Mouse (Mus musculus) neural tube, embryonic 12.5 days (tissue): Measurements from ENCODE around the gene Gm49403. TPM values are rescaled to one million over a fixed set of nuclear protein-coding genes. Genes with fewer than 3 reads are reported as not detected.

Experiments
- ATAC-seq: fragments of 200-750 bp; cut with Nextera tagmentation; 2 replicates; pipeline ENCODE4 v1.8.0; 2017; ENCODE audit warnings: low read depth, mild to moderate bottlenecking, moderate TSS enrichment, moderate library complexity; ENCODE audit not compliant: low FRiP score
- H3K27ac ChIP-seq: fragments of 300-500 bp; sonication (generic); 2 replicates; pipeline ENCODE4 v1.5.1; 2016
- H3K27me3 ChIP-seq: fragments of 300-500 bp; sonication (generic); replicated peaks from 2 replicates; pipeline ENCODE4 v1.6.1; 2016; ENCODE audit warnings: mild to moderate bottlenecking
- H3K36me3 ChIP-seq: fragments of 300-500 bp; sonication (generic); 2 replicates; pipeline ENCODE4 v1.6.1; 2016; ENCODE audit warnings: mild to moderate bottlenecking
- H3K4me1 ChIP-seq: fragments of 300-500 bp; sonication (generic); 2 replicates; pipeline ENCODE4 v1.6.1; 2016
- H3K4me2 ChIP-seq: fragments of 300-500 bp; sonication (generic); replicated peaks from 2 replicates; pipeline ENCODE4 v1.6.1; 2016; ENCODE audit warnings: mild to moderate bottlenecking
- H3K4me3 ChIP-seq: fragments of 300-500 bp; sonication (generic); 2 replicates; pipeline ENCODE4 v1.5.1; 2016
- H3K9ac ChIP-seq: fragments of 300-500 bp; sonication (generic); 2 replicates; pipeline ENCODE4 v1.6.1; 2016; ENCODE audit warnings: mild to moderate bottlenecking
- H3K9me3 ChIP-seq: fragments of 300-500 bp; sonication (generic); 2 replicates; pipeline ENCODE4 v1.6.1; 2016; ENCODE audit warnings: mild to moderate bottlenecking
- WGBS: fragments of 180-500 bp; shearing (Covaris S2); methylation state at CpG from one replicate; pipeline ENCODE4 v1.1.7; 2016; 5-methylcytosine and 5-hydroxymethylcytosine counted together
- polyA plus RNA-seq: library from polyadenylated mRNA; unstranded; fragments of >200 nt; fragmentation: Nextera tagmentation; extraction: Ambion mirVana; gene quantifications from 2 replicates; pipeline ENCODE4 v1.2.1, GENCODE M21; 2016

Gm49403 gene
- polyA plus RNA-seq, 1 experiment from 2014 or later = not detected

DNA sequence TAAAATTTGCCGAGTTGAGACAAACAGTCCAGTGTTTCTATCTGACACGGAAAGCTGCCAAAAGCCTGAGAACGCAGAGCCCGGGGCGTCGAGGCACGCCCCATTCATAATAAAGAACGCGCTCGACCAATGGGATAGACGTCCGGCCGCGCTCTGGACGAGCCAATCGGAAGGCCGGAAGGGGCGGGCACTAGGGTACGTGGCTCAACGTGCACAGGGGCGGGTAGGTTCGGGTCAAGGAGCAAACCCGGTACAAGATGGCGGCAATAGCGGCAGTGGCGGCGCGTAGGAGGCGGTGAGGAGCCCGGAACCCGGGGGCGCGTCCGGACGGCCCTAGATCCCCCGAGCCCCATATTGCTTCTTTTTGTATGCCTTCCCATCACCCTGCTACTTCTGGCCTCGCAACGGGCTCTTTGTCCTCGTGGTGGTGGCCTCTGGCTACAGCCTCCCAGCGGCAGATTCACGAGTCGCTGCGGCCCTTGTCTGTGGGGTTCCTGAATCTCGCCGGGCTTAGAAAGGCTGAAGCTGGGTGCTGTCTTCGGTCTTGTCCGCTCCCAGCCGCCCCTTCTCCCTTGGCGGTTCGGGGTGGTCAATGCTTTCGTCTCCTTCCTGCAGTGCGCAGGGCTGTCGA lies 14.2 kb downstream of the Gm49403 start, which contains the start of gene Ganab:
TSS of gene Ganab (plus strand) at position 207 of the 631 bp plus-strand sequence.
- Histone ChIP-seq H3K36me3 (peaks cover 30% of the 10 kb centered on the region), H3K27ac (peak within 1 kb of the TSS; percentile 62), H3K4me3 (peak within 1 kb of the TSS; percentile 94), H3K4me1 (peaks cover 34% of the 10 kb centered on the region), H3K4me2 (peak within 1 kb of the TSS; percentile 86), H3K9ac (peak within 1 kb of the TSS; percentile 93), H3K9me3 (no peaks in the 10 kb centered on the region), H3K27me3 (no peaks in the 10 kb centered on the region)
- WGBS = under 1% methylated on average over 53 of the region's 53 CpGs
- peak; percentile 99 for ATAC-seq

GRCm38 (mm10) chr19:8898576-8898975 lies 14.8 kb downstream of the Gm49403 start:
- no peak for ATAC-seq
- Histone ChIP-seq H3K4me2 (peak overlapping the region; percentile 86), H3K4me3 (peak overlapping the region; percentile 94), H3K27ac (no peak overlapping the region), H3K9ac (peak overlapping the region; percentile 93), H3K9me3 (no peaks in the 10 kb centered on the region), H3K36me3 (peaks cover 35% of the 10 kb centered on the region), H3K27me3 (no peaks in the 10 kb centered on the region), H3K4me1 (peaks cover 33% of the 10 kb centered on the region)
- 14% methylated on average over 13 of the region's 13 CpGs for WGBS

GRCm38 (mm10) chr19:8899079-8899478 lies 15.3 kb downstream of the Gm49403 start:
- 69% methylated on average over 3 of the region's 3 CpGs for WGBS

GRCm38 (mm10) chr19:8903412-8903811 lies 19.7 kb downstream of the Gm49403 start:
- no peak overlapping the region for H3K4me3 ChIP-seq
- no peak overlapping the region for H3K9ac ChIP-seq
- peaks cover 61% of the 10 kb centered on the region for H3K36me3 ChIP-seq
- H3K27ac ChIP-seq = no peak overlapping the region
- H3K4me1 ChIP-seq = peaks cover 7% of the 10 kb centered on the region
- ATAC-seq = no peak
- H3K9me3 ChIP-seq = no peaks in the 10 kb centered on the region
- no peak overlapping the region for H3K4me2 ChIP-seq
- no peaks in the 10 kb centered on the region for H3K27me3 ChIP-seq
- WGBS = 96% methylated on average over 5 of the region's 5 CpGs

More at GRCm38 (mm10) chr19:8899079-8899478, 15.3 kb downstream of the Gm49403 start:
- ATAC-seq = no peak
- H3K4me3 ChIP-seq = peak overlapping the region; percentile 94
- peaks cover 40% of the 10 kb centered on the region for H3K36me3 ChIP-seq
- no peaks in the 10 kb centered on the region for H3K27me3 ChIP-seq
- no peaks in the 10 kb centered on the region for H3K9me3 ChIP-seq
- no peak overlapping the region for H3K27ac ChIP-seq
- peaks cover 28% of the 10 kb centered on the region for H3K4me1 ChIP-seq
- H3K9ac ChIP-seq = peak overlapping the region; percentile 93; the same call in 1 of the 2 replicates
- H3K4me2 ChIP-seq = peak overlapping the region; percentile 86

DNA sequence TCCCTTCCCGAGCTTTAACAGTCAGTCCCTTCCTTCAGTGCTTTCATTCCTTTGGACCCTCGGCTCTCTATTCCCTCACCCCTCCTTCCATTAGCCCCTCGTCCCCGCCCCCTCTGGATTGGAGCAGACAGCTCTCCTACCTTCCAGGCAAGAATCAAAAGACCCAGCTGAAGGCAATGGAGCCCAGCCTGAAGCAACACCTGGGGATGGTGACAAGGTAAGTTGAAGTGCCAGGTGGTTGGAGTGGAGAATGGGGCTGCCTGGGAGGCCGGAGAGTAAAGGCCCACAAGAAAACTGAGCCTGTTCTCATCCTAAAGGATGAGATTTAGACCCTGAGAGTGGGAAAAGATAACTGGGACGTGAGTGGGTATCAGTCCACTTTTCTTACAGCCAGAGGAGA lies 24.8 kb downstream of the Gm49403 start:
- no peaks in the 10 kb centered on the region for H3K9me3 ChIP-seq
- no peak overlapping the region for H3K4me3 ChIP-seq
- 92% methylated on average over 6 of the region's 6 CpGs for WGBS
- H3K36me3 ChIP-seq = peaks cover 97% of the 10 kb centered on the region
- no peak overlapping the region for H3K4me2 ChIP-seq
- no peaks in the 10 kb centered on the region for H3K4me1 ChIP-seq
- H3K27me3 ChIP-seq = no peaks in the 10 kb centered on the region
- H3K27ac ChIP-seq = no peak overlapping the region
- no peak overlapping the region for H3K9ac ChIP-seq
- no peak for ATAC-seq

DNA sequence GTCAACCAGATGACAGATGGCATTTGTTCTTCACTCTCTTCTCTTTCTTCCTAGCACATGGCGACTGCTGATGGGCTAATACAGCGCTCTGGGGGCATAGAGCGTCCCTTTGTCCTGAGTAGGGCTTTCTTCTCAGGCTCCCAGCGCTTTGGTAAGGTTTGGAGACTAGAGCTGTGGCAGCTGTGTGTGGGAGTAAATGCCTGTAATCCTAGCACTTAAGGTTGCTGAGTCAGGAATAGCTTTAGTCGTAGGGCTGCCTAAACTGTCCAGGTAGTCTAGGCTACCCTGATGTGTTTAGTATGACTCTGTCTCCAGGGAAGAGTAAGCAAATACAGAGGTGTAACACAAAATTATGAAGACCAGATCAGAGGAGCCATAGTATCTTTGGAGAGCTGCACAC lies 28.1 kb downstream of the Gm49403 start:
- no peak overlapping the region for H3K9ac ChIP-seq
- H3K4me1 ChIP-seq = no peaks in the 10 kb centered on the region
- H3K27ac ChIP-seq = no peak overlapping the region
- WGBS = 96% methylated on average over 5 of the region's 5 CpGs
- no peaks in the 10 kb centered on the region for H3K9me3 ChIP-seq
- no peaks in the 10 kb centered on the region for H3K27me3 ChIP-seq
- peaks cover 100% of the 10 kb centered on the region for H3K36me3 ChIP-seq
- no peak overlapping the region for H3K4me2 ChIP-seq
- ATAC-seq = no peak
- H3K4me3 ChIP-seq = no peak overlapping the region

GRCm38 (mm10) chr19:8914212-8914611 lies 30.5 kb downstream of the Gm49403 start:
- Histone ChIP-seq H3K9ac (no peak overlapping the region), H3K27me3 (no peaks in the 10 kb centered on the region), H3K4me3 (no peak overlapping the region), H3K36me3 (peaks cover 79% of the 10 kb centered on the region), H3K4me1 (no peaks in the 10 kb centered on the region), H3K4me2 (no peak overlapping the region), H3K9me3 (no peaks in the 10 kb centered on the region), H3K27ac (no peak overlapping the region)
- WGBS = 94% methylated on average over 3 of the region's 3 CpGs
- no peak for ATAC-seq

DNA sequence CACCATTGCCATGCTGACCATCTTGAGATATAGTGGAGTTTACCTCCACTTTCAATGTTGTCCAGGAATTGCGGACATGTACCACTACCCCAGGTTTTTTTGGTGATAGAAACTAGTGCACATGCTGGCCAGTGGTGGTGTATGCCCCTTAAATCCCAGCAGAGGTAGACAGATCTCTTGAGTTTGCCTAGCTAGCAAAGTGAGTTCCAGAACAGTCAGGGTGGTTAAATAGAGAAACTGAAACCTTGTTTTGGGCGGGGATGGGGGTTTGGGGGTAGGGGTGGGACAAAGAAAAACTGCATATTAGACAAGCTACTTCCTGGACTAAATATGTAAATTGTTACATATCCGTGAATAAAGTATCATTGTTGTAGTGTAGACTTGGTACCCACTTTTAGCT lies 35.3 kb downstream of the Gm49403 start:
- Histone ChIP-seq H3K27me3 (no peaks in the 10 kb centered on the region), H3K9me3 (no peaks in the 10 kb centered on the region), H3K4me1 (peaks cover 13% of the 10 kb centered on the region), H3K36me3 (peaks cover 34% of the 10 kb centered on the region), H3K27ac (no peak overlapping the region), H3K4me2 (no peak overlapping the region), H3K9ac (no peak overlapping the region), H3K4me3 (no peak overlapping the region)
- WGBS = 95% methylated on average over 3 of the region's 3 CpGs
- ATAC-seq = no peak

- peaks cover 13% of the 10 kb centered on the region for H3K4me1 ChIP-seq
- H3K27me3 ChIP-seq = no peaks in the 10 kb centered on the region
- H3K4me3 ChIP-seq = peak overlapping the region; percentile 83
- WGBS = 54% methylated on average over 6 of the region's 6 CpGs
- no peak overlapping the region; the same call in 1 of the 2 replicates for H3K9ac ChIP-seq
- ATAC-seq = no peak
- no peaks in the 10 kb centered on the region for H3K9me3 ChIP-seq
- H3K27ac ChIP-seq = 0 out of 2 replicates have a peak overlapping the region, but pooled peaks have one; percentile 75
- peaks cover 28% of the 10 kb centered on the region for H3K36me3 ChIP-seq
- peak overlapping the region; percentile 71 for H3K4me2 ChIP-seq
Measured at GRCm38 (mm10) chr19:8919684-8920072, 35.9 kb downstream of the Gm49403 start.

DNA sequence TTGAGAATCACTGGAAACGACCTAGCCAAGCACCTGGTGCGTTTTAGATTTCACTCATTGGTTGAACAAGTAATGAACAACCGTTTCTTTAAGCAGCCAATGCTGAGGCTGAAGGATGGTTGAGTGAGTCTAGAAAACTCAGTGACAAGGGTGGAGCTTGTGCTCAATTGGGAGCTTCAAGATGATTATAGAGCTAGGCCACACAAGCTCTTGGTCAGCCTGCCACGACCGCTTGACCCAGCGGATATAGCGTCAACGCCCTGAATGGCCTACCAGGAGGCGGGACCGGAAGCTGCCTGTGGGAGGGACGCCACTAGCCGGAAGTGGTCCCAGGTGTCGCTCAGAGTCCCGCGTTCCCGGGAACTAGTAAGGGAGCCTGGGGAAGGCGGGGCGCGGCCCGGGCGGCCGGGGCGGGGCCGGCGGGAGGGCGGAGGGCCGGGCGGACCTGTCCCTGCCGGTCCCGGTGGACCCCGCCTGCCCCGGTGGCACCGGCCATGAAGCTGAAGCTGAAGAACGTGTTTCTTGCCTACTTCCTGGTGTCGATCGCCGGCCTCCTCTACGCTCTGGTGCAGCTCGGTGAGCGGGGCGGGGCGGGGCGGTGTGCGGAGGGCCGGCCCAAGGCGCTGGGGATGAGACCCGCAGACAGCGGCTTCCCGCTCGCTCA lies 36.5 kb downstream of the Gm49403 start, which contains the start of gene B3gat3:
TSS of gene B3gat3 (plus strand) at position 302 of the 664 bp plus-strand sequence.
- H3K4me1 ChIP-seq = peaks cover 13% of the 10 kb centered on the region
- peak within 1 kb of the TSS; percentile 75 for H3K27ac ChIP-seq
- peak within 1 kb of the TSS; percentile 83 for H3K4me3 ChIP-seq
- peaks cover 22% of the 10 kb centered on the region for H3K36me3 ChIP-seq
- WGBS = 2% methylated on average over 50 of the region's 50 CpGs
- no peaks in the 10 kb centered on the region for H3K27me3 ChIP-seq
- H3K9me3 ChIP-seq = no peaks in the 10 kb centered on the region
- ATAC-seq = peak; percentile 97
- H3K4me2 ChIP-seq = peak within 1 kb of the TSS; percentile 71
- H3K9ac ChIP-seq = peak within 1 kb of the TSS; percentile 81

GRCm38 (mm10) chr19:8920836-8921291 lies 37.1 kb downstream of the Gm49403 start:
- Histone ChIP-seq H3K4me1 (peaks cover 13% of the 10 kb centered on the region), H3K9ac (peak overlapping the region; percentile 81), H3K27me3 (no peaks in the 10 kb centered on the region), H3K27ac (peak overlapping the region; percentile 75), H3K9me3 (no peaks in the 10 kb centered on the region), H3K36me3 (peaks cover 21% of the 10 kb centered on the region), H3K4me3 (peak overlapping the region; percentile 83), H3K4me2 (peak overlapping the region; percentile 71)
- 4% methylated on average over 6 of the region's 6 CpGs for WGBS
- no peak for ATAC-seq

DNA sequence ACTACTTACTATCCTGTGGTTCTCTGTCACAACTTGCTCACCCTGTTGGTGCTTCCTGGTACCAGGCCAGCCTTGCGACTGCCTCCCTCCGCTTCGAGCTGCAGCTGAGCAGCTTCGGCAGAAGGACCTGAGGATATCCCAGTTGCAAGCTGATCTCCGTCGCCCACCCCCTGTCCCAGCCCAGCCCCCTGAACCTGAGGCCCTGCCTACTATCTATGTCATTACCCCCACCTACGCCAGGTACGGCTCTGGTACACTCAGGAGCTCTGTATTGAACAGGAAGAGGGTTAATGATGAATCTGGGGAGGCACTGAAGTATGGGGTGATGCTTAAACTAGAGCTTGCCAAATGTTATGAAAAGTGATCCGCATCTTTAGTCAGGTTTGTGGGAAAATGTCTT lies 38.0 kb downstream of the Gm49403 start:
- H3K27me3 ChIP-seq = no peaks in the 10 kb centered on the region
- 0 out of 2 replicates have a peak overlapping the region, but pooled peaks have one; percentile 3 for H3K4me3 ChIP-seq
- H3K4me2 ChIP-seq = peak overlapping the region; percentile 71
- no peaks in the 10 kb centered on the region for H3K9me3 ChIP-seq
- H3K36me3 ChIP-seq = peaks cover 21% of the 10 kb centered on the region
- ATAC-seq = no peak
- peaks cover 13% of the 10 kb centered on the region for H3K4me1 ChIP-seq
- H3K27ac ChIP-seq = no peak overlapping the region
- H3K9ac ChIP-seq = 0 out of 2 replicates have a peak overlapping the region, but pooled peaks have one; percentile 81
- 86% methylated on average over 9 of the region's 9 CpGs for WGBS
